Mouse (Mus musculus): ENCODE data around the gene Atp6v0d1. TPM values are rescaled to one million over a fixed set of nuclear protein-coding genes. Genes with fewer than 3 reads are reported as not detected.

The Atp6v0d1 gene
- polyA plus RNA-seq (2012) = 44.5 and 45.7 TPM in 2 replicates

DNA sequence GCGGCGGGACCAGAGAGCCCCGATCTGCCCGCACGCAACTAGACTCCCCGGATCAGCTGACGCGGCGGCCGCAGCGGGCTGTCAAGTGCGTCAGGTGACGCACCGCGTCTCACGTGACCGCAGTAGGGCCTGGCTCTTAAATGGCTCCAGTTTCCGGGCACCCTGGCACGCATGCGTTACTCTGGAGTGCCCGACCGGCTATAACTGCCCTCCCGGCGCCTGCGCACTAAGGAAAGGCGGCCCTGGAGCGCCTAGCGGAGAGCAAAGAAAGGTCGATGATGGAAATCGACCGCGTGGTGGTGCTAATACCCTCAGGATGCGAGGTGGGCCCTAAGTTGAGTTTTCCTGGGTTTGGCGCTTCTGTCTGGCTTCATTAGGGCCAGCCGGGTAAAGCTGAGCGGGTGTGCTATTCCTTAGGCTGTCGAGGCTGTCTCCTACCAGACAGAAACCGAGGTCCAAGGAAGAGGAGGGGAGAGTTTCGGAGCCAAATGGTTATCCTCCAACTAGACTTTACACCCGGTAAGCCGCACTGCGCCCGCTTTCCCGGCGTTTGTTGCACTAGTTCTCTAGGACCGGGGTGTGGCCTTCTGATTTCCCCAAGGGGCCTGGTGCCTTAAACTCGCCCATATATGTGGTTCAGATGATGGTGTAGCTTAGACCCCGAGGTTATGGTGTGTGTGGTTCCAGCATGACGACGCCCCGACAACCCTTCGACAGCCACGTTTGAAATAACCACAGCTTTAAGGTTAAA lies at the start of gene Atp6v0d1:
Gene Atp6v0d1 (minus strand): TSS at position 96 of the 751 bp plus-strand sequence.

GRCm38 (mm10) chr8:105604804-105605381 lies 39.0 kb upstream of the Atp6v0d1 start, which contains the start of gene Ripor1:
Ripor1 (plus strand) TSS chr8:105605255.

GRCm38 (mm10) chr8:105518436-105519313 lies 47.2 kb downstream of the Atp6v0d1 start, which contains the start of gene Hsd11b2:
Hsd11b2 (plus strand) TSS chr8:105518755.

GRCm38 (mm10) chr8:105496439-105497180 lies 69.2 kb downstream of the Atp6v0d1 start, which contains the start of gene Zdhhc1:
Zdhhc1 (minus strand) TSS chr8:105496902.

Other genes with a start within 250 kb of the Atp6v0d1 start
- 1.2 and 1.3 TPM in 2 replicates for gene Lrrc29, start 239.8 kb downstream of the Atp6v0d1 start, polyA plus RNA-seq (2012)
- gene Tmem208, start 239.7 kb downstream of the Atp6v0d1 start, polyA plus RNA-seq (2012) = 23.7 and 24.6 TPM in 2 replicates
- gene Fhod1, start 218.1 kb downstream of the Atp6v0d1 start, polyA plus RNA-seq (2012) = 23.7 and 27.7 TPM in 2 replicates
- 2.1 and 2.9 TPM in 2 replicates for gene Slc9a5, start 217.2 kb downstream of the Atp6v0d1 start, polyA plus RNA-seq (2012)
- gene Plekhg4, start 192.8 kb downstream of the Atp6v0d1 start, polyA plus RNA-seq (2012) = 0.06 and 0.10 TPM in 2 replicates
- not detected in 2 replicates for gene Kctd19, start 152.5 kb downstream of the Atp6v0d1 start, polyA plus RNA-seq (2012)
- 0.42 and 0.69 TPM in 2 replicates for gene Lrrc36, start 152.5 kb downstream of the Atp6v0d1 start, polyA plus RNA-seq (2012)
- 1.6 and 2.3 TPM in 2 replicates for gene Tppp3, start 94.5 kb downstream of the Atp6v0d1 start, polyA plus RNA-seq (2012)
- 15.9 and 23.7 TPM in 2 replicates for gene Zdhhc1, start 69.1 kb downstream of the Atp6v0d1 start, polyA plus RNA-seq (2012)
- gene Hsd11b2, start 47.3 kb downstream of the Atp6v0d1 start, polyA plus RNA-seq (2012) = 0.16 TPM in 1 of 2 replicates, not detected in the other
- gene Ripor1, start 39.2 kb upstream of the Atp6v0d1 start, polyA plus RNA-seq (2012) = 65.4 and 94.6 TPM in 2 replicates
- 179 and 218 TPM in 2 replicates for gene Ctcf, start 70.5 kb upstream of the Atp6v0d1 start, polyA plus RNA-seq (2012)
- 0.11 TPM in 1 of 2 replicates, not detected in the other for gene Agrp, start 71.3 kb upstream of the Atp6v0d1 start, polyA plus RNA-seq (2012)
- 61.0 and 111 TPM in 2 replicates for gene Carmil2, start 120.2 kb upstream of the Atp6v0d1 start, polyA plus RNA-seq (2012)
- gene Acd, start 135.1 kb upstream of the Atp6v0d1 start, polyA plus RNA-seq (2012) = 54.3 and 56.0 TPM in 2 replicates
- gene Pard6a, start 135.1 kb upstream of the Atp6v0d1 start, polyA plus RNA-seq (2012) = 4.3 and 6.8 TPM in 2 replicates
- gene 4933405L10Rik, start 141.6 kb upstream of the Atp6v0d1 start, polyA plus RNA-seq (2012) = not detected in 2 replicates
- 52.5 and 60.2 TPM in 2 replicates for gene Enkd1, start 142.2 kb upstream of the Atp6v0d1 start, polyA plus RNA-seq (2012)
- gene Gfod2, start 192.6 kb upstream of the Atp6v0d1 start, polyA plus RNA-seq (2012) = 4.4 and 5.4 TPM in 2 replicates

Measured in megakaryocyte-erythroid progenitor cell, adult 5 weeks (primary cell).